Mouse (Mus musculus) lung, embryonic 14.5 days (tissue): ENCODE measurements at regions not wholly inside any gene's neighbourhood (a gene's known extent, or its start where the extent isn't known, plus 50 kb on each side); places are given as distances from the start of the nearest gene placed in this dataset.

ENCODE experiments used
- ATAC-seq: fragments of 200-750 bp; cut with Nextera tagmentation; 2 replicates; pipeline ENCODE4 v1.8.0; 2017; ENCODE audit warnings: mild to moderate bottlenecking, moderate TSS enrichment, moderate library complexity; ENCODE audit not compliant: insufficient read depth
- DNase-seq: peaks from one replicate; pipeline ENCODE4 v3.0.0-alpha.2; 2015
- H3K27ac ChIP-seq: fragments of 300-500 bp; sonication (generic); 2 replicates; pipeline ENCODE4 v1.5.1; 2014; ENCODE audit warnings: low read depth, mild to moderate bottlenecking, moderate library complexity
- H3K27me3 ChIP-seq: fragments of 300-500 bp; sonication (generic); 2 replicates; pipeline ENCODE4 v1.6.1; 2014; ENCODE audit warnings: low read length, control low read depth; ENCODE audit not compliant: insufficient read depth
- H3K36me3 ChIP-seq: fragments of 300-500 bp; sonication (generic); 2 replicates; pipeline ENCODE4 v1.6.1; 2014; ENCODE audit warnings: control low read depth; ENCODE audit not compliant: insufficient read depth
- H3K4me1 ChIP-seq: fragments of 300-500 bp; sonication (generic); 2 replicates; pipeline ENCODE4 v1.6.1; 2014; ENCODE audit warnings: antibody characterized with exemption, control low read depth; ENCODE audit not compliant: insufficient read depth
- H3K4me2 ChIP-seq: fragments of 300-500 bp; sonication (generic); 2 replicates; pipeline ENCODE4 v1.6.1; 2014; ENCODE audit warnings: mild to moderate bottlenecking
- H3K4me3 ChIP-seq: fragments of 300-500 bp; sonication (generic); 2 replicates; pipeline ENCODE4 v1.5.1; 2014; ENCODE audit warnings: low read depth, low read length
- H3K9ac ChIP-seq: fragments of 300-500 bp; sonication (generic); 2 replicates; pipeline ENCODE4 v1.6.1; 2014
- H3K9me3 ChIP-seq: fragments of 300-500 bp; sonication (generic); 2 replicates; pipeline ENCODE4 v1.6.1; 2016; ENCODE audit warnings: low read depth, low read length, control low read depth
- CTCF ChIP-seq: IDR thresholded peaks from 2 replicates; pipeline ENCODE4 v1.5.1; 2016; ENCODE audit warnings: antibody characterized with exemption, low read depth
- WGBS: fragments of 180-500 bp; shearing (Covaris S2); extraction: QIAGEN DNeasy Blood & Tissue Kit; methylation state at CpG from one replicate; pipeline ENCODE4 v1.1.7; 2014; 5-methylcytosine and 5-hydroxymethylcytosine counted together

- ATAC-seq: no peak
- 83% methylated on average over 6 of the region's 6 CpGs for WGBS
These were observed 272.4 kb upstream of the Far2 start for GRCm38 (mm10) chr6:147774626-147775025.

DNA sequence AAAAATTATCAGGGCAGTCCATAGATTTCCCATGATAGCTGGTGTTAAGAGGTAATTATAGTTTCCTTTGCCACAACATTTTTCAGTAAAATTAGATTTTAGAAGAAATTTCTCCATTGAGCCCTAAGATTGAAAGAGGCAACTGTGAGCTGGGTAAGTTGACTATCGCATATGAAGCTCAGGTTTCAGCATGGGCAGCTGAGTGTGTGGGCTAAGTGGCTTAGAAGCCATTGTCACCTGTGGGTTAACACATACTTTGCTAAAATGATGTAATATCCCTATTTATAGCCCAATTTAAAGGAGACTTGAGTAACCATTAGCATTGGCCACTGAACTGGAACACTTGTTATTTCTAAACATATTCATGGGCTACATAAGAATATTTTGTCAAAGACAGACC is 267.6 kb upstream of the Far2 start:
- no peaks in the 10 kb centered on the region for H3K27me3 ChIP-seq
- no peaks in the 10 kb centered on the region for H3K36me3 ChIP-seq
- WGBS: 85% methylated on average over 1 of the region's 1 CpGs
- no peak overlapping the region for H3K4me2 ChIP-seq
- ATAC-seq (no peak), DNase-seq (no peak)
- H3K4me1 ChIP-seq: no peaks in the 10 kb centered on the region
- H3K9me3 ChIP-seq: no peaks in the 10 kb centered on the region
- H3K27ac ChIP-seq: no peak overlapping the region
- H3K9ac ChIP-seq: no peak overlapping the region
- H3K4me3 ChIP-seq: no peak overlapping the region
- TF ChIP-seq CTCF: no peak

More at GRCm38 (mm10) chr6:147774626-147775025, 272.4 kb upstream of the Far2 start:
- Histone ChIP-seq H3K4me3 (no peak overlapping the region), H3K36me3 (no peaks in the 10 kb centered on the region), H3K27ac (no peak overlapping the region), H3K4me1 (no peaks in the 10 kb centered on the region; the same call in 1 of the 2 replicates), H3K9me3 (no peaks in the 10 kb centered on the region), H3K4me2 (no peak overlapping the region), H3K9ac (no peak overlapping the region), H3K27me3 (no peaks in the 10 kb centered on the region)
- DNase-seq: no peak
- no peak for TF ChIP-seq CTCF

- 80% methylated on average over 2 of the region's 2 CpGs for WGBS
- no peak for ATAC-seq
- no peak overlapping the region for H3K27ac ChIP-seq
These were observed 262.8 kb upstream of the Far2 start for GRCm38 (mm10) chr6:147784249-147784648.

GRCm38 (mm10) chr6:147784854-147785253 is 262.2 kb upstream of the Far2 start:
- WGBS: 89% methylated on average over 6 of the region's 6 CpGs
- no peak for TF ChIP-seq CTCF
- DNase-seq: no peak
- ATAC-seq: no peak
- Histone ChIP-seq H3K36me3 (no peaks in the 10 kb centered on the region), H3K27me3 (no peaks in the 10 kb centered on the region), H3K9ac (no peak overlapping the region), H3K27ac (no peak overlapping the region), H3K4me2 (no peak overlapping the region), H3K4me1 (no peaks in the 10 kb centered on the region), H3K9me3 (no peaks in the 10 kb centered on the region), H3K4me3 (no peak overlapping the region)

More at GRCm38 (mm10) chr6:147784249-147784648, 262.8 kb upstream of the Far2 start:
- Histone ChIP-seq H3K36me3 (no peaks in the 10 kb centered on the region), H3K27me3 (no peaks in the 10 kb centered on the region), H3K4me3 (no peak overlapping the region), H3K9ac (no peak overlapping the region), H3K9me3 (no peaks in the 10 kb centered on the region), H3K4me1 (no peaks in the 10 kb centered on the region), H3K4me2 (no peak overlapping the region)
- TF ChIP-seq CTCF: no peak
- no peak for DNase-seq

DNA sequence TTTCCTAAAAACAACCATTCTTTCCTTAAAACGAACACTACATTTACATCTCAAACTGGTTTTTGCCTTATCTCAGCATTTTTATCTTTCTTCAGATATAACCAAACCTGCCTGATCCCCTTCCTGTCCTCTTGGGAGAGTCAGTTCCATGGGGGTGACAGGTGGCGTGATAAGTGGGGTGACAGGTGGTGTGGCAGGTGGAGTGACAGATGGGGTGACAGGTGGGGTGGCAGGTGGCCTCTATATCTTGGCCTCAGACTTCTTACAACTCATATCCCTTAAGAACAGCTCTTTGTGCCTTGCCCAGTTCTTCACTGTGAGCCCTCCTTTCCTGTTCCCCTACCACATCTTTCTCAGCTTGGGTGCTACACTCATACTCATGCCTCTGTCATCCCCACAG is 259.0 kb upstream of the Far2 start:
- H3K27me3 ChIP-seq: no peaks in the 10 kb centered on the region
- H3K4me1 ChIP-seq: no peaks in the 10 kb centered on the region
- no peak for ATAC-seq
- TF ChIP-seq CTCF: no peak
- H3K36me3 ChIP-seq: no peaks in the 10 kb centered on the region
- H3K9ac ChIP-seq: no peak overlapping the region
- DNase-seq: no peak
- H3K4me2 ChIP-seq: no peak overlapping the region
- no peak overlapping the region for H3K27ac ChIP-seq
- H3K4me3 ChIP-seq: no peak overlapping the region
- WGBS: 63% methylated on average over 2 of the region's 2 CpGs
- H3K9me3 ChIP-seq: no peaks in the 10 kb centered on the region

DNA sequence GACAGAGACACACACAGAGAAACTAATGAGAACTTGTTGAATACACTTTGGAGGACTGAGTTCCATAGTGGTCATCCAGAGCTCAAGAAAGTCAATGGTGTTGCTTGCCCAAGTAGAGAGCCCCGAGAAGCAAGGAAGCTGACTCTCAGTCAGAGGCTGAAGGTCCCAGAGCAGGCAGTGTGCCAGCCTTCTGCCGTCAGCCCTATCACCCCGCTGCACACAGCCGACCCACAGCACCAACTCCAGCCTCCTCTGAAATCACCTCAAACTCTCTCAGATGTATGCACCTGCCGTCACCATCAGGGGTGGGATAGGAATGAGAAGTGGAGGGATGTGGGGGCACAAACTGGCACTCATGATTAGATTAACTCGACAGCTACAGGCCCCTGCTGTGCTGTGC is 257.9 kb upstream of the Far2 start:
- Histone ChIP-seq H3K4me1 (no peaks in the 10 kb centered on the region), H3K36me3 (no peaks in the 10 kb centered on the region), H3K4me2 (no peak overlapping the region), H3K4me3 (no peak overlapping the region), H3K27ac (no peak overlapping the region), H3K9me3 (no peaks in the 10 kb centered on the region), H3K9ac (no peak overlapping the region), H3K27me3 (no peaks in the 10 kb centered on the region)
- DNase-seq (no peak), ATAC-seq (no peak)
- no peak for TF ChIP-seq CTCF
- WGBS: 52% methylated on average over 6 of the region's 6 CpGs

DNA sequence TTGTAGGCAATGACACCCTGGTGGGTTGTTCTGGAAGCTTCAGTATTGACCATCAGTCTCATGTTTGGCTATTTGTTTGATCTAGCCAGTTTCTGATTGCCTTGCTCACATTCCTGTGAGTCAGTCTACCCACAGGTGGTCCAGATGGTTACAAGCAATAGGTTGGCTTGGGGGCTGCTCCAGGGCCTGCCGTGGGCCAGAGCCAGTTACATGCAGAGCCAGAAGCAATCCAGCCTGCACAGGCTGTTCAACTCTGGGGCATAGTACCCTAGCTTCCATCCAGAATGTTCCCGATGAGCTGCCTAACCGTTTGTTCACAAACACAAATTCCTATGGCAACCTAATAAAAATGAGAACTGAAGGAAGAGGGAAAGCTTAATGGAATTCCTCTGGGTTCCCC is 253.2 kb upstream of the Far2 start:
- H3K27me3 ChIP-seq: no peaks in the 10 kb centered on the region
- WGBS: 71% methylated on average over 3 of the region's 3 CpGs
- H3K9ac ChIP-seq: no peak overlapping the region
- TF ChIP-seq CTCF: no peak
- H3K4me3 ChIP-seq: no peak overlapping the region
- H3K36me3 ChIP-seq: no peaks in the 10 kb centered on the region
- H3K4me2 ChIP-seq: no peak overlapping the region
- DNase-seq (no peak), ATAC-seq (no peak)
- H3K27ac ChIP-seq: no peak overlapping the region
- no peaks in the 10 kb centered on the region for H3K4me1 ChIP-seq
- no peaks in the 10 kb centered on the region for H3K9me3 ChIP-seq

GRCm38 (mm10) chr6:147794351-147794750 is 252.7 kb upstream of the Far2 start:
- no peaks in the 10 kb centered on the region for H3K27me3 ChIP-seq
- 81% methylated on average over 4 of the region's 4 CpGs for WGBS
- no peak overlapping the region for H3K4me2 ChIP-seq
- TF ChIP-seq CTCF: no peak
- DNase-seq (no peak), ATAC-seq (no peak)
- no peaks in the 10 kb centered on the region for H3K36me3 ChIP-seq
- H3K4me3 ChIP-seq: no peak overlapping the region
- no peak overlapping the region for H3K27ac ChIP-seq
- no peak overlapping the region for H3K9ac ChIP-seq
- no peaks in the 10 kb centered on the region for H3K4me1 ChIP-seq
- no peaks in the 10 kb centered on the region for H3K9me3 ChIP-seq
